Mouse (Mus musculus) left cerebral cortex, postnatal 25 days (tissue): ENCODE measurements around the gene Hist2h3b. TPM values are rescaled to one million over a fixed set of nuclear protein-coding genes. Genes with fewer than 3 reads are reported as not detected.
"Not testable (repeated sequence)": the region's sequence is repeated elsewhere in the genome, so short reads cannot be mapped to it uniquely, and the experiment has no call there.

Source experiments
- DNase-seq, 2 experiments: peaks; one replicate each; pipeline ENCODE4 v3.0.0; 2022; ENCODE audit warnings: low spot score in 2 of 2, mixed read lengths in 1 of 2
- intact Hi-C: fragments of 180-260 bp; cut with DNase I; formaldehyde crosslinking; loops from one replicate; pipeline ENCODE4 v1.15.1; 2025
- total RNA-seq, 2 experiments: library from RNA; stranded (reverse); gene quantifications; 2 replicates each; pipeline ENCODE4 v1.2.3; 2021

The Hist2h3b gene
- total RNA-seq, 2 experiments from 2014 or later = 41.5 to 49.1 TPM

DNA sequence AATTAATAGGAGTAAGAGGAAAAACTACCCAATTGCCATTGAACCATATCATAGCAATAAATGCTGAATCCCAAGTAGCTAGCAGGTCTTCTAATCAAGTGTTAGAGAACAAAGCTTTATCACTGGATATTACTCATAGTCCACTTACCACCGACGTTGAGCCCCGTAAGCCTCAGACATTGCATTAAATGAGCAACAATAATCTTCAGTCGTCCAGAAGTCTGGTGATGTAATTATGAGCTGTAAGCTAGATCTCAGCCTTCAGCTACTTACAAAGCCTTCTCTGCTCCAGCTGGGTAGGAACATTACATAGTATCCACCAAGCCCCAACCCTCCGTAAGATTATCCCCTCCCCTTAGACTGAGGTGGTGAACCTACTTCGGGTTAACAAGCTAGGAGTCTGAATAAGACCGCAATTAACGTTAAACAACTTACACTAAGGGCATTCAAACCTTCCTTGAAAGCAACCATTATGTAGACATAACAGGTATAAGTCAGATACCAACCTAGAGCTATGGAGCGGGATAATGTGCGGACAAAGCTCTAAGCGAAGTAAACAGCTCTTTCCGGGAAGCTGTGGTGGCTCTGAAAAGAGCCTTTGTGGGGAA lies 30.4 kb upstream of the Hist2h3b start:
- intact Hi-C loops = no loop called here
- no peak for DNase-seq

DNA sequence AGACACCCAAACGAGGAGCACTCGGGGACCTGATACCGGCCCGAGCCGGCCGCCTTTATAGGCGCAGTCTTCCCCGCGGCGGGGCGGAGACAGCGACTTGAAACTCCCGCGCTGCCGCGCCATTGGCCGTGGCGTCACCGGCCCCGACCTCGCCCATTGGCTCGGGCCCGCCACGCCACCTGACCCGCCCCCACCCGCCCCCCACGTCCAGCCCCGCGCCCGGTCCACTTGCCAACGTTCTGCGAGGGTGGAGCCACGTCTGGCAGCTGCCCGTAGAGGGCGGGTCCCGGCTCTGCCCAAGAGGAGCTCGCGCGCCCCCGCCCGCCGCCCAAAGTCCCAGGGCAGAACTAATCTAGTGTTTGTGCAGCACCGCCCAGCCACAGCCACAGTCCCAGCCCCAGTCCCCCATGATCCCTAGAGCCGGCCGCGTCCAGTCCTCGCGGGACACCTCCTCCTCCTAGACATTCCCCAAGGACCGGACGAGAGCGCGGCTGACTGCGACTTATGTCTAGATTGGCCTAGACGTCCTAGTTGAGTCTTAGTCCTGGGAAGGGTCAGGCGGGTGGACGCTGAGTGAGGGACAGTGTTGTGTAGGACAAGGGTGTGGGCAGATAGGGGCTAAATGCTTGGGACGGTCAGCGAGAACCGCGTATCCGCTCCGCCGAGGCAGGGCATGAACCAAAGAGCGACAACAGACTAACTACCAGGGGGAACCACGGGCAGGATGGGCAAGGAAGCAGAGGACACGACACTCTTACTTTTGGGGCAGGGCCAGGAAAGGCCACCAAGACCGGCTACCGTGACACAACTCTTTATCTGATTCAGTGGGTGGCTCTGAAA lies 29.3 kb upstream of the Hist2h3b start, which contains the start of gene Hist2h3c2:
Hist2h3c2 (minus strand) TSS at position 174 of the 840 bp plus-strand sequence.
- peak; percentile 33 to 62 for DNase-seq
- intact Hi-C loops = not testable (repeated sequence)

GRCm38 (mm10) chr3:96239949-96240798 lies 28.3 kb upstream of the Hist2h3b start, which contains the start of gene Hist2h2aa2:
Gene Hist2h2aa2, minus strand, starts transcription at chr3:96240276.
- DNase-seq = peak; percentile 97 to 98
- intact Hi-C loops = not testable (repeated sequence)

DNA sequence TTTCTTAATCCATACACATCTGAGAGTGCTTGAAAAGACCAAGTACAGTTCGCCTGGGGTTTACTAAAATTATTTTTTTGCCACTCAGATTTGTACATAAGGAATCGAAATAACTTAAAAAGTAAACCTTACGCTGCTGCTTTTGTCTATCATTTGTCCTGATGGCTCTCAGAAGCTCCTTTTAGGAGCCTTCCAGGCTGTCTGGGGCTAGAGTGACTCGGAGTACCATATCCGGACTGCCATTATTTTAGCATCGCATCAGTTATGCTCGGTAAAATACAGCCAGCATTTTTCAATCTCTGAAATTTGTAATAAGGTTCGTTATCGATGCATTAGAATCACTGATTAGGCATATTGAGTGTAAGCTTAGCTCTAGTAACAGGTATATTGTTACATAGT lies 27.7 kb upstream of the Hist2h3b start:
- no peak for DNase-seq

GRCm38 (mm10) chr3:96243921-96244572 lies 24.4 kb upstream of the Hist2h3b start:
- intact Hi-C loops = no loop called here

More for the DNA sequence above, 27.7 kb upstream of the Hist2h3b start:
- intact Hi-C loops = no loop called here

DNA sequence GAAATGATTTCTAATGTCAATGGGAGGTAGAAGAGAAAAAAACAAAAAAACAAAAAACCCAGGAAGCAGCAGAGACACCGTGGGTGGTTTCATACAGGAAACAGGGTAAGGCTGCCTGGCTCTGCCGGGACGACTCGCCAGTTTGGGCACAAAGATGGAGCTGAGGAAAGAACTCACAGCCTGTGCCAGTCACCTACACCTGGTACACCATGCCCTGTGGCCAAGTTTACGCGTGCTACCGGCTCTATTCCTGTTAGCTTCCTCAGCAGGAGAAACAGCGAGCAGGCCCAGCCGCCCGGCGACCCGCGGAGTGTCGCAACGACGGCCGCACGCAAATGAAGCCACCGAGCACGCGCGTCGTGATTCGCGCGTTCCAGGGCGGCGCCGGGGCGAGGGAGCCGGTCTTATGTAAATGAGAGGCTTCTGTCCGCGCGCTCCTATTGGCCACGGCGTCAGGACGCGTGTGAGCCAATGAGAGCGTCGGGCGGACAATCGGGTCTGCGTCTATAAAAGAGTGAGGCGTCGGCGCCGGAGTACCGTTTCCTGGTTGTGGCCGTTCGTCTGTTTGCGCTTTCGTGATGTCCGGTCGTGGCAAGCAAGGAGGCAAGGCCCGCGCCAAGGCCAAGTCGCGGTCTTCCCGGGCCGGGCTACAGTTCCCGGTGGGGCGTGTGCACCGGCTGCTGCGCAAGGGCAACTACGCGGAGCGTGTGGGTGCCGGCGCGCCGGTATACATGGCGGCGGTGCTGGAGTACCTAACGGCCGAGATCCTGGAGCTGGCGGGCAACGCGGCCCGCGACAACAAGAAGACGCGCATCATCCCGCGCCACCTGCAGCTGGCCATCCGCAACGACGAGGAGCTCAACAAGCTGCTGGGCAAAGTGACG lies 23.2 kb upstream of the Hist2h3b start, which contains the start of gene Hist2h2aa1:
Hist2h2aa1 (plus strand) TSS at position 495 of the 884 bp plus-strand sequence.
- intact Hi-C loops = not testable (repeated sequence)

More at GRCm38 (mm10) chr3:96243921-96244572, 24.4 kb upstream of the Hist2h3b start:
- no peak for DNase-seq

GRCm38 (mm10) chr3:96246018-96246417 lies 22.4 kb upstream of the Hist2h3b start:
- intact Hi-C loops, DNase-seq: not testable (repeated sequence)

More for the DNA sequence above, 23.2 kb upstream of the Hist2h3b start, which contains the start of gene Hist2h2aa1:
- peak; percentile 89 to 90 for DNase-seq

DNA sequence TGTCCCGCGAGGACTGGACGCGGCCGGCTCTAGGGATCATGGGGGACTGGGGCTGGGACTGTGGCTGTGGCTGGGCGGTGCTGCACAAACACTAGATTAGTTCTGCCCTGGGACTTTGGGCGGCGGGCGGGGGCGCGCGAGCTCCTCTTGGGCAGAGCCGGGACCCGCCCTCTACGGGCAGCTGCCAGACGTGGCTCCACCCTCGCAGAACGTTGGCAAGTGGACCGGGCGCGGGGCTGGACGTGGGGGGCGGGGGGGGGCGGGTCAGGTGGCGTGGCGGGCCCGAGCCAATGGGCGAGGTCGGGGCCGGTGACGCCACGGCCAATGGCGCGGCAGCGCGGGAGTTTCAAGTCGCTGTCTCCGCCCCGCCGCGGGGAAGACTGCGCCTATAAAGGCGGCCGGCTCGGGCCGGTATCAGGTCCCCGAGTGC lies 22.0 kb upstream of the Hist2h3b start, which contains the start of gene Hist2h3c1:
Hist2h3c1 (plus strand) TSS at position 259 of the 430 bp plus-strand sequence.
- DNase-seq, intact Hi-C loops: not testable (repeated sequence)

- DNase-seq = no peak
- intact Hi-C loops = no loop called here
Measured at GRCm38 (mm10) chr3:96247356-96248140, 20.9 kb upstream of the Hist2h3b start.

DNA sequence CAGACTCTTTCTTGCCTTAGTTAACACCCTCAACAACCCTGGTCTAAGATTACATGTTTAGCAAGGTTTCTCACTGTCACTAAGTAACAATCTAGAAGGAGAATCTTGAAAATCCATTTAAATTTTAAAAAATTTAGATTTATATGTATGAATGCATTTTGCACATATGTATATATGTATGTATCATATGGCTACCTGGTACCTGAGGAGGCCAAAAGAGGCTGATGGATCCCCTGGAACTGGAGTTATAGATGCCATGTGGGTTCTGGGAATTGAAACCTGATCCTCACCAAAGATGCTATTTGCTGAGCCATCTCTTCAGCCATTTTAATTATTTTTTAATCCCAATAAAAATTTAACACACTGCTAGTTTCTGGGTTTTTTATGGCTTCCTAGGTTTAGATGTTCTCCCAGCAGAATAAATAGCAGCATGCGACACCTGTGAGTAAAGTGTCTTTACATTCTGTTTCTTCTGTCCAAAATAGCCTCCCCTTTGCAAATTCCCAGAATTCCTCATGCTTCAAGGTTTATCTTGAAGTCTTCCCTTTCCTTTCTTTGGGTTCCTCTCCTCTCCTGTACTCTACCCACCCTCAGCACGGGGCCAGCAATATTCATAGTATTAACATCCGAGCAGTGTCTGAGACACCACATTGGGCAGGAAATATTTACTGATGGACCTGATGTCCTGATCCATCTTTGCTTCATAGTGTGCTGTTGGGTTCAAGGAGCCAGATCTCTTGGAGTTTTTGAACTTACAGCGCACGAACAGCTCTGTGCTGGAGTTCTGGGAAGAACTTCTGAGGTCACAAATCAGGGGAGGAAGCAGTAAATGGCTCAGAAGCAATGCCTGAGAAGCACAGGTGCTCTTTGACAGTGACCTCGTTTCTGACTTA lies 20.1 kb upstream of the Hist2h3b start:
- DNase-seq = no peak
- intact Hi-C loops = no loop called here

DNA sequence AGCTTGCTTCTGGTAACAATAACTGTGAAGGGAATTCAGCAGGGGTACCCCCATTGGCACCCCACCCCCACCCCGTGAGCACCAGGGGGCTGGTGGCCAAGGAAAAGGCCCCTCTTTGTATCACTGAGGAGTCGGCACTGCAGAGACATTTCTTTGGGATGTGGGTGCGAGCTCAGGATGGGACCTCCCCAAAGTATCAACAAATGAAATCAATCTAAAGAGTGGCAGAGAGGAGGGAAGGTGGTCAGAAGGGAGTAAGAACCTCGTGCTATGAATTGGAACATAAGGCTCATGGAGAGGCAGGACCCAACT lies 19.5 kb upstream of the Hist2h3b start:
- intact Hi-C loops = no loop called here
- DNase-seq = no peak

- no peak for DNase-seq
- intact Hi-C loops = no loop called here
Measured at GRCm38 (mm10) chr3:96250890-96251289, 17.6 kb upstream of the Hist2h3b start.

DNA sequence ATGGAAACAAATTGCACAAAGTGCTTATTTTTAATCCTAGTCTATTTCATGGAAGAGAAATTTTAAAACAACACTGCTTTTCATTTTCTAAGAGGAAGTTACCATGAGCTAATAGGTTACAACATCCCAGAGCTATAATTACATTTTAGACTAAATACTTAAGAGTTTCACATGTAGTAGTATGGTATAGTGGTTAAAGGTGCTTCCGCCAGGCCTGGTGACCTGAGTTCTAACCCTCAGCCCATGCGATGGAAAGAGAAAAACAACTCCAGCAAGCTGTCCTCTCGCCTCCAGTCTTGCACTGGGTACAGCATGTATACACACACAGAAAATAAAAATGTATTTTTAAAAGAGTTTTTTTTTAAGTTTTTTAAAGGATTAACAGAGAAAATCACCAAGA lies 16.7 kb upstream of the Hist2h3b start:
- intact Hi-C loops = no loop called here
- DNase-seq = no peak

- DNase-seq = no peak
- intact Hi-C loops = no loop called here
Measured at GRCm38 (mm10) chr3:96254683-96255355, 13.6 kb upstream of the Hist2h3b start.

DNA sequence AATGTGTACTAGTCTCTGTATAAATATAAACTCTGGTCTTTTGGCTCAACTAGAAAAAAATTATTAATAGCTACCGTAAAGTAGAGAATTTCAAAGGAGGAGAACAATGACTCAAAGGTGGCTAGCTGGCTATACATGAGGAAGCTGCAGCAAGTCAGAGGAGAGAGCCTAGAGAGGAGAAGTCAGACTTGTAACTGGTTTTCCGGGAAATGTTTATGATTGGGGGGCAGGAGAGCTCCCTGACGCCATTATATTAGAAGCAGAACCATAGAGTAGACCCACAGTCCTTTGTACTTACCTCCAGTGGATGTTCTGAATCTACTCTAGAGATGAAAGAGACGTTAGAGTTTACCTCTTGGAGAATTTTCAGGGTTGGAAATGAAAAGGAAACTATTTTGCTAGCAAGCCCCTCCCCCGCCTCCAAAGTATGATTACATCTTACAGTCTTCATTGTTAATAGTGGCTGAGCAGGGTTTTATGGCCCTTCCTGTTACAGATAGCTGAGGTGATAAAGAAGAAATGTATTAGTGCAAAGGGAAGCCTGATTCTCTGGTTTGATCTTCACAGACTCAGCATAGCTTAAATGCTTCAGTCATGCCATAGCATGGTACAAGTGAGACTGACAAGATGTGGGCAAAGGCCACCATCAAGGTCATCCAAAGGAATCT lies 12.4 kb upstream of the Hist2h3b start:
- no peak for DNase-seq
- intact Hi-C loops = no loop called here
